Mouse (Mus musculus): ENCODE measurements around the gene Foxc1.

The Foxc1 gene

GRCm38 (mm10) chr13:31849258-31849971, 43.0 kb downstream of the Foxc1 start:
- no peak for DNase-seq

GRCm38 (mm10) chr13:31853564-31853963, 47.1 kb downstream of the Foxc1 start:
- no peak for DNase-seq

GRCm38 (mm10) chr13:31854000-31854399, 47.6 kb downstream of the Foxc1 start:
- no peak for DNase-seq

GRCm38 (mm10) chr13:31860200-31860599, 53.8 kb downstream of the Foxc1 start:
- DNase-seq: no peak
